Mouse (Mus musculus): ENCODE measurements around the gene Aspdh.

The Aspdh gene

DNA sequence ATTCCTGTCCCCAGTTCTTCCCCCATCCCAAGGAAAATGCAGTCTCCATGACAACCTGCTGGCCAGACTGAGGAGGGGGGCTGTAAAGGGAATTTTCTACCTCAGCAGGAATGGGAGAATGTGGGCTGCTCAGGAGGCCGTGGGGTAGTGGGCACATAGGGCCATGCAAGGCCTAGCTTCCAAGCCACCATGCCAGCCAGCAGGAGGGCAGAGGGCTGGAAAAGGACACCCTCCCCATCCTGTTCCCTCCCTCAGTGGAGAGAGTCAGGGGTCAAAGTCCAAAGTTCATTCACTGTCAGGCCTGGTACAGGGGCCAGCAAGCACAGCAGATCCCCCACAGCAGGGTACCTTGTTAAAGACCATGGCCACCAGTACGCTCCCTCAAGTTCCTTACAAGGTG, at the start of gene Aspdh:
TSS of gene Aspdh (plus strand) at position 281 of the 400 bp plus-strand sequence.
- in situ Hi-C loops (cut with MboI) = no loop called here

DNA sequence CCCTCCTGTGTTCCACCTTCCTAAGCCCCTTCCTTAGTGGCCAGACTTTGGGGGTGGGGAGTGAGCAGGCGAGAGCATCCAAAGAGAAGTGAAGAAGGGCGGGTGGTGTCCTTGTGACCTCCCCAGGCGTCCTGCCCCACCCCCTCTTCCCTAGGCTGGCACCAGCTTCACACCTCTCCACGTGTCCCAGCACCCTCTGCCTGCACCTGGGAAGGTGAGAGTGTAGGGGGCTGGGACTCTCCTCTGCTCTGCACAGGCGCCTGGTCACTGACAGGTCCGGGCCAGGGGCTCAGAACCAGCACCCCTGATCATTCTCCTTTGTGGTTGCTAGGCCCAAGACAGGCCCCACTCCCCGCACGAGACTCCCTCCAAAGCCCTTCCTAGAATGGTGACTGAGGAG, 37.5 kb upstream of the Aspdh start:
- in situ Hi-C loops (cut with MboI) = no loop called here

DNA sequence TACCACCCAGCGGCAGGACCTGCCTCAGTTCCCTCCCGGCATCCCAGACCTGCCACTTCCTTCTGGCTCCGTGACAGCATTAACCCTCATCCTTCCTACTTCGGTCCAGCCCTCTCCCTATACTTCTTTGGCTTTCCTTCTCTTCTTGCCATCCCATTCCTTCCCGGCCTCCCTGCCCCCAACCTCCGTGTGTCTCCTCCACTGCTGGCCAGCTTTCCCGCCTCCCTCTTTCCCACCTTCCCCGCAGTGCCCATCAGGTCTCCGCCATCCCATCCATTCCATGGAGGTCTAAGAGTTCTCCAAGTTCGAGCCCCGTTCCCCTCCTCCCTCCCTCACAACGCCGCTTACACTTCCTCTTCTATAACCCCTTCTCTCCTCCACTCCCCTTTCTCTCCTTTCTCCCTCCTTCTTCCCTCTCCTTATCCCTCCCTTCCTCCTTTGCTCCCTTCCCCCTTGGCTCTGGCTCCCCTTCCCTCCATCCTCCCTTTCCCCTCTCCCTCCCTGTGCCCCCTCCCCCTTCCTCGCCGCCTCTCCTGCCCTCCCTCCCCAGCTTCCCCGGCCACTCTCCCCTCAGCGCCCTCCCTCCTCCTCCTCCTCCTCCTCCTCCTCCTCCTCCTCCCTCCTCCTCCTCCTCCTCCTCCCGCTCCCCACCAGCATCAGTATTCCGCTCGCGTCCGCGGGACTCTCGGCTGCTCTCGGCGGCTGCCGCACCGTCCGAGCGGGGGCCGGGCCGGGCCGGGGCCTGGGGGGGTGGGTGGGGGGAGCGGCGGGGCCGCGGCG, 36.8 kb upstream of the Aspdh start:
- in situ Hi-C loops (cut with MboI) = no loop called here

DNA sequence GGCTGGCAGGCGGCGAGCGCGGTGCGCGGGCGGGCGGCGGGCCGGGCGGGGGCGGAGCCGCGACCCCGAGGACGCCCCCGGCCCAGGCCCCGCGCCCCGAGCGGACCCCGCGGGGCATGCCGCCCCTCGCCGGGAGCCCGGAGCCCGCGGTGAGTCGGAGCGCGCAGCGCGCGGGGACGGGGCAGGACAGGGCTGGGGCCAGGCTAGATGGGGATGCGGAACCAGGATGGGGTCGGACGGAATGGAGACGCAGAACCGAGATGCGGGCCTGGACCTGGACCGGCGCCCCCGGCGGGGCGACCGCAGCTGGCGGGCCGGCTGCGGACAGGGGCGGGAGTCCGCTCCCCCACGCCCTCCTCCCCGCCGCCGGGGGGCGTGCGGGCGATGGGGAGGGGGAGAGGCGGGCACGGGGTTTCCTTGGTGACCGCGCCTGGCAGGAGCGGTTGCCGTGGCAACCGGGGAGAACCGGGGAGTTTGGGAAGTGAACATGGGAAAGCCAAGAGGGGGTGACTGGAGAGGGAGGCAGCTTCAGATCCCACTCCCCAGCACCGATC, 36.1 kb upstream of the Aspdh start, which contains the start of gene Lrrc4b:
TSS of gene Lrrc4b (plus strand) at position 51 of the 554 bp plus-strand sequence.
- in situ Hi-C loops (cut with MboI) = no loop called here

DNA sequence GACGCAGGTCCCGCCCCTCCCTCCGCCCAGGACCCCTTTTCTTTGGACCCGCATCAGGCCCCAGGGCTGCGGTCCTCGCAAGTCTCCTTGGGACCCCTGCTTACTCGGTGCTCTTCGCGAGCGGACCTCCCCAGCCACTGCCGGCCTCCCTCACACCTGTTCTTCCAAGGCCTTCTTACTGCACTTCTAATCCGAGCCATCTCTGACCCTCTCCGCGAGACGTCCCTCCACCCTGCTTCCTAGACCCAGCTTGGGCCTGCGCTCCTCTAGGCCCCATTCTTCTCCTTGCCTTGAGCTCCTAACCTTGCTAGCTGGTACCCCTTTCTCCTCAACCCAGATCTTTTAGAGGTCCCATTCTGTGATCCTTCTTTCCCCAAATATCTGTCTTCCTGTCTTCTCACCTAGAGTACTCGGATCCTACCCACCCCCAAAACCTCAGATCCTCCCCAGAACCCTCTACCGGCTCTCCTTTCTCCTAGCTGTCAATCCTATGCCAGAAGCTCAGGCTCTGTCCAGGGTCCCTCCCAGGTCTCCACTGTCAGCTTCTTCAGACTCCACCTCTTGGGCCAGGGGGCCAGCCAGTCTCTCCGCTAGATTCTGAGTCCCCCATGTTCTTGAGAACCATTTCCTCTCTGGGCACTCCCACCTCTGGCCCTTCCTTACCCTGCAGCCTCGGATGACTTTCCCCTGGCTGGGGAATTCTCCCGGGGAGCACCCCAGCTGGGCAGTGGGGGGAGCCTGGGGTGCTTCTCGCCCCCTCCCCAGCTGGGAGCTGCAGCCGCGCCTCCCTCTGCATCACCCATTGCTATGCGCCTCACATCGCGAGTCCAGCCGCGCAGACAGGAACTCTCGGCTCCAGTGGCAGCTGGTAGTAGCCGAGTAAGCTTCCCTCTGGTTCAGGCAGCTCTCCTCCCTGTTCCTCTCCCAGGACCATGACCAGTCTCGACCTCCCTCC, 35.4 kb upstream of the Aspdh start:
- in situ Hi-C loops (cut with MboI) = no loop called here

DNA sequence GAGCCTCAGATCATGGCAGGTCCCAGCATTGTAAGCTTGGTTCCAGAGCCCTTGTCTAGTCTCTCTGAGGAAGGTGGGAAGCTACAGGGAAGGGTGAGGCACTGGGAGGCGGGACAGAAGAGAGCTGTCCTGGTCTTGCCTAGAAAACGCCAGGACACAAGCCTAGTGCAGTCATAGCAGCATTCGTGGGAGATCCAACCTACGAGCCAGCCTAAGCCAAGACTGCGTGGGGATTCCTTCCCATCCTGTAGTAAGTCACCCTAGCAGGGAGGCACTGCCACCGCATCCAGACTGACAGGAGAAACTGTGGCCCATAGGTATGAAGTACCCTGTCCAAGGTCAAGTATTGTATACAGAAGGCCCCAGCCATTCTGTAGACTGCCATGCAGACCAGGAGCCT, 32.6 kb upstream of the Aspdh start:
- in situ Hi-C loops (cut with MboI) = no loop called here

DNA sequence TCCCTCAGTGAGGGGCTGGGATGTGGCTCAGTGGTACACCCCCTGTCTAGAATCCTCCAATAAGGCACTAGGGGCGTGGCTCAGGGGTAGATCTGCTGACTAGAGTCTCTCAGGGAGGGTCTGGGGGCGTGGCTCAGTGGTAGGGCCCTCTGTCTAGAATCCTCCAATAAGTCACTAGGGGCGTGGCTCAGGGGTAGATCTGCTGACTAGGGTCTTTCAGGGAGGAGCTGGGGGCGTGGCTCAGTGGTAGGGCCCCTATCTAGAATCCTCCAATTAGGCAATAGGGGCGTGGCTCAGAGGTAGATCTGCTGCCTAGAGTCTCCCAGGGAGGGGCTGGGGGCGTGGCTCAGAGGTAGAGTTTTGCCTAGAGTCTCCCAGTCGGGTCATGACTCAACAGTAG, 31.8 kb upstream of the Aspdh start:
- in situ Hi-C loops (cut with MboI) = no loop called here

DNA sequence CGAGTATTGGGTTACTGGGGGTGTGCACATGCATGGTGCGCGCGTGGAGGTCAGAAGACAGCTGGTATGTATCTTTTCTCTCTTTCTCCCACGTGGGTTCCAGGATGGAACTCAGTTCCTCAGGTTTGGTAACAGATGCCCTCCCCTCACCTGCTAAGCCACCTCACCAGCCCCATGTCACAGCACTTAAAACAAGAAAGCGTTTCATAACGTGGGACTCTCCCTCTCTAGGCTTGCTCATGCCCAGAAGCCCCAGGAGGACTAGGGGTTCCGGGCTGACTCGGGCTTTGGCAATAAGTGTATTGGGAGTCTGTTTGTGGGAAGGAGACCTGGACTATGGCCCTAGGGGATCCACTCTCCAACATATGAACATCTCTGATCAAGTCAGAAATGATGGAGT, 31.1 kb upstream of the Aspdh start:
- in situ Hi-C loops (cut with MboI) = no loop called here

DNA sequence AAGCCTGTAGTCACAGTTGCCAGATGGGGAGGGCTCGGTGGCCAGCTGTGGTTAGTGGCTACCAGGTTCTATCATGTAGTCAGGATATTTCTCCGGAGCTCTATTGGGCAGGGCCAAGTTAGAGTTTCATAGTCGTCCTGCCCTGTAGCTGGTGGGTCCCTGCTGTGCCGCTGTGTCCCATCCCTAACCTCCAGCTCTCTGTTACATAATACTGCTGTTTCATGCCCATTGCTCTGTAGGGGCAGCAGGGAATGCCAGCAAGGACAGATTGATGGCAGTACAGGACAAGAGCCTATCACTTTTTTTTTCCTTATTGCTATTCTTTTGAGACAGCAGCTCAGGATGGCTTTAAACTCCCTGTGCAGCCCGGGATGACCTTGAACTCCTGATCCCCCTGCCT, 29.4 kb upstream of the Aspdh start:
- in situ Hi-C loops (cut with MboI) = no loop called here

DNA sequence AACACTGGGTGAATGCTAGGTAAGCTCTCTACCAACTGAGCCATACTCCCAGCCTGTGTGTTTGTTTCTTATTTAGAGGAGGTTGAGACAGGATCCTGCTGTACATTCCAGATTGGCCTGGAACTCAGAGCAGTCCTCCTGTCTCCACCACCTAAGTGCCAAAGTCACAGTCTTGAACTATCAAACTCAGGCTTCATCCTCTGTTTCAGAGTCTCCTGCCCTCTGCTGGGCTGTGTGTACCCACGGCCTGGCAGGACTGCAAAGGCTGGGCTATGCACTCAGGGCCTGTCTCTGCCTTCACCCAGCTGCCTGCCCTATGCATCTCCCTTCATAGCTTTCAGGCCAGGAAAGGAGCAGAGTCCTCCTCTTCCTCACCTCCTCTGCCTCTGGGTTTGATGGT, 28.9 kb upstream of the Aspdh start:
- in situ Hi-C loops (cut with MboI) = no loop called here

DNA sequence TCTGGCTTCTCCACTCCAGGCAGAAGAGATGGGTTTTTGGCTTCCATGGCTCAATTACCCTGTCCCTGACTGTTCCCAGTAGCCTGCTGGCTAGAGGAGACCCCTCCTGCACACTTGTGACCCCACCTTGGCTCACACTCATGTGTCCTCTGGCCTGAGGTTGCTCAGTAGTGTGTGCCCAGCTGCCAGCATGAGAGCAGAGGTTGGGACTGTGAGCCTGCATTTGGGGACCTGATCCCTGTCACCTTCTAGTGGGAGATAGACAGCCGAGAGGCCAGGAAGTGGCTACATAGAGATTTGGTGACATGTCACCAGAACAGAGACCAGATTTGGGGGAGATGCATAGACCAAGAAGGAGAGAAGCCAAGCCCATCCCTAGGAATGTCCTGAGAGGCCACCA, 28.0 kb upstream of the Aspdh start:
- in situ Hi-C loops (cut with MboI) = no loop called here

DNA sequence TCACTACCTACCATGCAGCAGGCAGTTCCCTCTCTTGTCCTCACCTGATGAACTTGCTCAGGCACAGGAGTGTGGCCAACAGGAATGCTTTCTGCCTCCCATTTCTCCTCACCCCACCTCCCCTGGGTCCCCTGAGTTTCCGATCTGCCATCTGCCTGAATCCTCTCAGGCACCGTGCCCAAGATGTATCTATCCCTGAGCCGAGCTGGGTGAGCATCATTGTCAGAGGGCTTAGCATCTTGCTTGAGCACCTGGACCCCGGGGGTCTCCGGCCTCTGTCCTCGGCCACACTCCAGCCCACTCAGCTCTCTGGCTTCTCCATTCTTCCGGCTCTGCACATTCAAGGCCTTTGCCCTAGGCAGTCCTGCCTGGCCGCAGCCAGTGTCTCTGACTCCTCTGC, 27.3 kb upstream of the Aspdh start:
- in situ Hi-C loops (cut with MboI) = no loop called here

DNA sequence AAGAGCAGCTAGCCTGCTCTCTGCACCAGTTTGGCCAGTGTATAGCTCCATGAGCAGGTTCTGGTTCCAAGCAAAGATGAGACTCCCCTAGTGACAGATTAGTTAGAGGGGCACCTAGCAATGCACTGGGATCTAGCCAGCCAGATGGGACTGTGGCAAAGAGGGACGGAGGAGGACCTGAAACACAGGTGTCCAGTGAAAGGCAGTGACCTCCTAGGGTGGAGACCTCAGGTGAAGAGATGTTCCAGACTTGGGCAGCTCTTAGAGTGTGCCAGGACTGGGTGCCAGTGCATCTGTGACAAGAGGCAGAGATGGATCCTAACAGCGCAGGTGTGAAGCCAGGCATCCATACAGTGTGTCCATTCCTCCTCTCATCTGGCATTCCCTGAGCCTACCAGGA, 25.5 kb upstream of the Aspdh start:
- in situ Hi-C loops (cut with MboI) = no loop called here

DNA sequence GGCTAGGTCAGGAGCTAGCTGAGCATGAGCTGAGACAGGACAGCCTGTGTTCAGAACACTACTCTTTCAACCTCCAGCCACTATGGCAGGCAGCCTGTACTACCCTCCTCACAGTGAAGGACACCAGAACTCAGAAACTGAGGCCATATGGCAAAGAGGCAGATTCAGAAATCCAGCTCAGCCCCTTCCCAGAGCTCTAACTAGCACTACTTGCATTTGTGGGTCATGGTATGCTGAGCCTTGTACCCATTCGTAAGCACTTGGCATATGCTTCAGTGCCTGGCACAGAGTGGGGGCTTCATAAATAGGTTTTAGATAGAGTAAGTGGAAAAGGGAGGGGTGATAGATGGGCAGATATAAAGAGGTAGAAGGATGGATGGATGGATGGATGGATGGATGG, 24.7 kb upstream of the Aspdh start:
- in situ Hi-C loops (cut with MboI) = no loop called here

DNA sequence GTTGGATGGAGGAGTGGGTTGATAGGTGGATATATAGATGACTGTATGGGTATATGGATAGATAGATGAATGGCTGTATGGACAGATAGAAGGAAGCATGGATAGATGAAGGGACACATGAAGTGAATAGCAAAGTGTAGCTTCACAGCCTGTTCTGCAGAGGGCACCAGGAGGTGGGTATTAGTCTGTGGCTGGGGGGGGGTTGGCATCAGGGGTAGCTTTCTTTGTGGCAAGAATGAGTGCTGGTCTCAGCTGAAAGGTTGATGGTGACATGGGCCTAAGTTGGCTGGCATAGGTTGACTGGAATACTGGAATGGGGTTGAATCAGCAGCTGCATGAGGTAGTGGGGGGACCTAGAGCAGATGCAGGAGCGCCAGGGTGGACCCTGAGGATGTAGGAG, 24.0 kb upstream of the Aspdh start:
- in situ Hi-C loops (cut with MboI) = no loop called here

DNA sequence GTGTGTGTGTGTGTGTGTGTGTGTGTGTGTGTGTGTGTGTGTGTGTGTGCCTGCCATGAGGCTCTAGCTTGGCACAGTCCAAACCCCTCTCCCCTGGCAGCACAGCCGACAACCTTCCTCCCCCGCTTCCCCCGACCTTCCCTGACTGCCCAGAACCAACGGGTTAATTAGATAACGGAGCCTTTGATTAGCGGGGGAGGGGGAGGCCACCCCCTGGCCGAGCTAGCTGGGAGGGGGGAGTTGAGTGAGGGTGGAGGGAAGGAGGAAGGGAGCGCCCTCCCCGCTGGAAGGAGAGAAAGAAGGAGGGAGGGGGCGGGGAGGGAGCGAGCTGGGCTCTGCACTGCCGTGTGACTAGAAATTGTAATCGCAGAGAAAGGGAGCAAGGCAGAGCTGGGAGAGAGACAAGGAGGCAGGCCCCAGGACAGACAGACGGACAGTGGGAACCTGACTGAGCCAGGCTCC, 23.5 kb upstream of the Aspdh start:
- in situ Hi-C loops (cut with MboI) = no loop called here

DNA sequence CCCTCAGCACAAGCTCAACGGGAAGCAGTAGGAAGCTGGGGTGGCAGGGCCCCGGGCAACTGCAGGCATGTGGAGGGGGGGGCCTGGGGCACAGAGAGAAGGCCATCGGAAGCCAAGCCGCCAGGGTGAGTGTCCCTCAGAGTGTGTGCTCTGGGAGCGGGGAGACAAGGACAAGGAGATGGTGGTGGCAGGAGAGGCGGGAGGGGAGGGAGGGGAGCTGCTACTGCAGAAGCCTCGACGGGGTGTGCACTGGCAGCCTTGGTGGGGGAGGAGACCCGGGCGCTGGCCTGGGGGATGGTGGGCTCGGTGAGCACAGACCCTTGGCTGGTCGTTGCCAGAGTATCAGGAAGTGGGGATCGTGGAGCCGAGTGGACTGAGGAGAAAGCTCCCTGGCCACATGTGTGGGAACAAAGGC, 22.8 kb upstream of the Aspdh start:
- in situ Hi-C loops (cut with MboI) = no loop called here

DNA sequence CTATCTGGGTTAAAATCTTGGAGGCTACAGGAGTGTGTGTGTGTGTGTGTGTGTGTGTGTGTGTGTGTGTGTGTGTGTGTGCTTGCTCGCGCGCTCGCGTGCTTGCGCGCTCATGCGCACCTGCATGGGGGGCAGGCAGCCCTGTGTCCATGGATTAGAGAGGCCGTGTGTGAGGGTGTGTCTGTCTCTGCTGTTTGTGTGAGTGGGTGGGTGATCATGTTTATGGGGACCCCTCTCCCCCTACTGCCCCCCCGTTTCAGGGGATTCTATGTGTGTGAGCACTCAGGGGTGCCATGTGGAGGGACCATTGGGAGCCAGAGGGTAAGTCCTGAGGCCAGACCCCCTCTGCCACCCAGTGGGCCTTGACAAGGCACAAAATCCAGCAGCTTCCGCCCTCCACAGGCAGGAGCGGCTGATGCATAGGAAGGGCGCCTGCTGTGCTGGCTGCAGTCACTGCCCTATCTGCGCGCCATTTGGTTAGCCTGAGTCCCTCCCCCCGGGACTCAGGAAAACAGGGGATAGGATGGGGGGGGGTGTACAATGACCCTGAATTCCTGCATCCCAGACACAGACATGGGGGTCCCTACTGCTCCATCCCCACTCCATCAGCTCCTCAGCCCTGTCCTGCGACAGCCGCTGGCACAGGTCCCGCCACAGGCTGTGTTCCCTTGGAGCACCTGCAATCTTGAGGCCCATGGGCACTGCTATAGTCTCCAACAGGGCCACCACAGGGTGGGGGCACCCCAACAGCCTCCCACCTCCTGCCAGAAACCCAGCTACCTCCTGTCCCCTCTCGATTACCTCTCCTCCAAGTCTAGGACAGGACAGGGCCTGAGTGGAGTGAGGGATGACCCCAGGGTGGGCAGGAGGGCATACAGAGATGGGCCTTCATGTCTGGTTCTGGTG, 21.7 kb upstream of the Aspdh start:
- in situ Hi-C loops (cut with MboI) = no loop called here

DNA sequence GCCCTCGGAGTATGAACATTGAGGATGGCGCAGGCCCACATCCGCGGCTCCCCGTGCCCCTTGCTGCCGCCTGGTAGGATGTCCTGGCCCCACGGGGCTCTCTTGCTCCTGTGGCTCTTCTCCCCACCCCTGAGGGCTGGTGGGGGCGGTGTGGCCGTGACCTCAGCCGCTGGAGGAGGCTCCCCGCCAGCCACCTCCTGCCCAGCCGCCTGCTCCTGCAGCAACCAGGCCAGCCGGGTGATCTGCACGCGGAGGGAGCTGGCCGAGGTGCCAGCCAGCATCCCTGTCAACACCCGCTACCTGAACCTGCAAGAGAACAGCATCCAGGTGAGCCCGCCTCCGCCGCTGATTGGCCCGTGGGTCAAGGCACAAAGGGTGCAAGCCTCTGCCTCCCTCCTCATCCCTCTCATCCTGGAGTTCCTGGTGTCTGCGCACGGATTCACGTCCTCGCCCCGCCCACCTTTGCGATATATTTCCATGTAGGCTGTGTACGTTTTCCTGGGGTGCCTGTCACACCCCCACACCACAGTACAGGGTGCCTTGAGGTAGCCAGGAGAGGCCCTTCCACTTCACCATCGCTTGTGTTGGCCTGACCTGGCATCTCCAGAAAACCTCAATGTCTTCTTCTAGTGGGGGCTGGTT, 20.2 kb upstream of the Aspdh start:
- in situ Hi-C loops (cut with MboI) = no loop called here

DNA sequence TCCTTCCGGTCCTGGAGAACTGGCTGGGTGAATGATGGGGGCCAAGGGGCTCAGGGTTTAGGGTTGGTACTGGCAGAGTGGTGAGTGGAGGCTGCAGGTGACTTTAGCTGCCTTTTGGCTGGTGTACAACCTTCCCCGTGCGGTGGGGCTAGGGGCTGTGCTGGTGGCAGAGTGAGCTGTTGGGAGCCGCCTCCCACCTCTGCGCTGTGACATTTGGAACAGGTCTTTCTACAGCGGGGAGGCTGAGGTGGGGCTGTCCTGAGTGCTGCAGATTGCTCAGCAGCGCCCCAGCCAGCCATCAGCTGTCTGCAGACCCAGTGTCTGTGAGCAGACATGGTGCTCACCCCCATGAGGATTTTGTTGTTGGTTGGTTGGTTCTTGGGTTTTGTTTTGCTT, 19.7 kb upstream of the Aspdh start:
- in situ Hi-C loops (cut with MboI) = no loop called here
